ENCODE assay signal across 9 mouse cellular contexts in the genomic region with DNA sequence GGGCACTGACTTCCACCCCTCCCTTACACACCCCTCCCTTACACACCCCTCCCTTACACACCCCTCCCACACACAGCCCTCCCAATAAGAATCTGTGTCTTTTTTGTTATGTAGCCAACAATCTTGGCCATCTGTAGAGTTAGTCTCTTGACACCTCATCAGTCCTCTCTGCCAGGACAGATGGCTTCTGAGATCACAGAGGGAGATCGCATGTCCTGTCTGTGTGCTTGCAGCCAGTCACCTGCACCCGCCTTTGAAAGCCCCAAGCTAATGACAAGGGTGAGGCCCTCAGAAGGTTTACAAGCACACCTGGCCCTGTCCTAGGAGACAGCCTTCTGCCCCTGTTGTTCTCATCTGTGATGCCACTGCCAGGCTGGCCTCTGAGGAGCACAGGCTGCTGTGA.
DNase-seq lines count a peak whose midpoint lies in the region; ATAC-seq lines count a peak whose summit lies in the region.
"Had no signal": no experiment of that assay in that cellular context is flagged by ENCODE, and none has a peak within 500 bp of the region (broad histone marks: within the 10 kb centered on the region; RNA-seq: fewer than 3 reads in every experiment).

No protein-coding gene starts in this region.

- H3K9me3 ChIP-seq in lung, embryonic 15.5 days, result no peaks in the 10 kb centered on the region

- ATAC-seq in lung, embryonic 15.5 days (ENCODE audit: borderline replicate concordance, extremely low read depth, low FRiP score, low TSS enrichment), result peak; percentile 62

- H3K27me3 ChIP-seq in lung, embryonic 15.5 days, result no peaks in the 10 kb centered on the region

- H3K36me3 ChIP-seq in lung, embryonic 15.5 days, result 0 out of 2 replicates have a peak, but pooled peaks cover 2% of the 10 kb centered on the region

- no peak overlapping the region for H3K9ac ChIP-seq in lung, embryonic 15.5 days

- peaks cover 7% of the 10 kb centered on the region; the same call in 1 of the 2 replicates for H3K4me1 ChIP-seq in lung, embryonic 15.5 days

- DNase-seq in lung, postnatal 14 days, result no peak
- DNase-seq in cerebellum, adult 8-10 months, result peak; percentile 77
- peak; percentile 18 for DNase-seq in embryo, embryonic 9.5 days (ENCODE audit: extremely low spot score)
- DNase-seq in mesoderm, embryonic 11.5 days (ENCODE audit: low read depth, low spot score), result peak; percentile 28
- DNase-seq in urinary bladder, postnatal 25 days (ENCODE audit: low spot score), result no peak
- DNase-seq in urinary bladder, postnatal 10 days (ENCODE audit: low spot score), result no peak
- DNase-seq: gastrocnemius, postnatal 14 days; thymus, postnatal 4 days had no signal

- H3K4me2 ChIP-seq in lung, embryonic 15.5 days, result no peak overlapping the region

- 38% methylated on average over 2 of the region's 2 CpGs for WGBS in lung, embryonic 15.5 days

- H3K4me3 ChIP-seq in lung, embryonic 15.5 days, result no peak overlapping the region

- no peak overlapping the region for H3K27ac ChIP-seq in lung, embryonic 15.5 days

Comparison
In these comparisons a context has a peak if more than half of its experiments do, and no peak if none do; other contexts are left out.
1. DNase-seq: peak in cerebellum, adult 8-10 months (single experiment), embryo, embryonic 9.5 days (single experiment) and mesoderm, embryonic 11.5 days (single experiment); none in lung, postnatal 14 days (single experiment), urinary bladder, postnatal 25 days (single experiment) and urinary bladder, postnatal 10 days (single experiment).